Mouse (Mus musculus): ENCODE measurements around the gene Chst11. TPM values are rescaled to one million over a fixed set of nuclear protein-coding genes. Genes with fewer than 3 reads are reported as not detected.

Gene Chst11
- total and polyA plus RNA-seq, 3 experiments: 3.1 to 10.6 TPM; not detected in 1

- Histone ChIP-seq H3K9ac (ENCODE audit: control insufficient read depth, low read depth, low read length, poor library complexity, severe bottlenecking) (no peak overlapping the region), H3K4me1 (ENCODE audit: control insufficient read depth in 1 of 2, insufficient read depth in 2 of 2, low read length in 2 of 2) (peaks cover 12 to 14% of the 10 kb centered on the region in 2 experiments), H3K27ac (ENCODE audit: control insufficient read depth, low read depth, low read length) (no peak overlapping the region), H3K9me3 (replicated peaks; ENCODE audit: insufficient read depth, low read length) (no peaks in the 10 kb centered on the region), H3K27me3 (ENCODE audit: control insufficient read depth in 1 of 2, insufficient read depth in 2 of 2, low read length in 2 of 2) (no peaks in the 10 kb centered on the region), H3K79me2 (ENCODE audit: control insufficient read depth, insufficient read depth, low read length, poor library complexity) (no peaks in the 10 kb centered on the region), H3K36me3 (ENCODE audit: control insufficient read depth in 1 of 2, insufficient read depth in 2 of 2, low read length in 2 of 2) (peaks cover 0 to 12% of the 10 kb centered on the region in 2 experiments; a peak in 2 of 4 replicates), H3K4me3 (ENCODE audit: control insufficient read depth in 1 of 2, insufficient read depth in 1 of 2, low read depth in 2 of 2, low read length in 2 of 2) (no peak overlapping the region)
- TF ChIP-seq GABPA (IDR thresholded peaks at IDR 0.05; ENCODE audit: low read depth, low read length) (no peak), NELFE (IDR thresholded peaks at IDR 0.05; ENCODE audit: low read depth, low read length) (no peak), CTCF (IDR thresholded peaks at IDR 0.05 in 2 of 3, conservative IDR thresholded peaks at IDR 0.05 in 1 of 3; ENCODE audit: control insufficient read depth in 1 of 3, insufficient read depth in 1 of 3, low read depth in 2 of 3, low read length in 3 of 3, poor library complexity in 1 of 3, severe bottlenecking in 1 of 3) (no peak), EP300 (IDR thresholded peaks at IDR 0.05; ENCODE audit: low read depth in 1 of 2, low read length in 2 of 2) (0 out of 4 replicates have a peak, but pooled peaks of 1 of the 2 experiments have one; percentile 8), ETS1 (IDR thresholded peaks at IDR 0.05; ENCODE audit: low read depth, low read length) (peak; percentile 58; the same call in 1 of the 2 replicates)
- no peak for DNase-seq (ENCODE audit: low read depth, low spot score)
Observed at GRCm38 (mm10) chr10:83217256-83217655, 232.0 kb downstream of the Chst11 start.

- TF ChIP-seq BHLHE40 (IDR thresholded peaks at IDR 0.05; ENCODE audit: borderline replicate concordance, low read depth, low read length) (no peak), GATA1 (IDR thresholded peaks at IDR 0.05; ENCODE audit: low read depth, low read length) (no peak), USF2 (IDR thresholded peaks at IDR 0.05; ENCODE audit: borderline replicate concordance in 1 of 2, insufficient read depth in 1 of 2, low read depth in 1 of 2, low read length in 2 of 2) (no peak), ZKSCAN1 (IDR thresholded peaks at IDR 0.05; ENCODE audit: low read depth, low read length) (no peak), POLR2AphosphoS2 (IDR thresholded peaks at IDR 0.05; ENCODE audit: low read length) (no peak), E2F4 (IDR thresholded peaks at IDR 0.05; ENCODE audit: borderline replicate concordance, low read depth, low read length) (no peak), ELF1 (IDR thresholded peaks at IDR 0.05; ENCODE audit: low read depth, low read length) (no peak), USF1 (IDR thresholded peaks at IDR 0.05; ENCODE audit: low read depth, low read length) (no peak), MXI1 (IDR thresholded peaks at IDR 0.05; ENCODE audit: low read depth, low read length) (no peak), POLR2A (IDR thresholded peaks at IDR 0.05; ENCODE audit: control insufficient read depth in 1 of 2, insufficient read depth in 1 of 2, low read depth in 1 of 2, low read length in 2 of 2, poor library complexity in 1 of 2) (no peak), SIN3A (IDR thresholded peaks at IDR 0.05; ENCODE audit: low read length) (no peak), NELFE (IDR thresholded peaks at IDR 0.05; ENCODE audit: low read depth, low read length) (no peak), KAT2A (conservative IDR thresholded peaks at IDR 0.05; ENCODE audit: low read depth, low read length) (no peak), UBTF (IDR thresholded peaks at IDR 0.05; ENCODE audit: borderline replicate concordance, insufficient read depth, low read depth, low read length) (no peak), JUND (IDR thresholded peaks at IDR 0.05; ENCODE audit: low read depth, low read length) (no peak), HCFC1 (IDR thresholded peaks at IDR 0.05; ENCODE audit: low read depth, low read length) (no peak), TBP (IDR thresholded peaks at IDR 0.05; ENCODE audit: low read depth, low read length) (no peak), MAZ (IDR thresholded peaks at IDR 0.05; ENCODE audit: low read depth, low read length) (no peak), RAD21 (IDR thresholded peaks at IDR 0.05; ENCODE audit: low read depth, low read length) (no peak)
- no peaks in the 10 kb centered on the region for H3K9me3 ChIP-seq (replicated peaks; ENCODE audit: insufficient read depth, low read length)
- H3K27ac ChIP-seq (ENCODE audit: control insufficient read depth, low read depth, low read length): no peak overlapping the region
- H3K9ac ChIP-seq (ENCODE audit: control insufficient read depth, low read depth, low read length, poor library complexity, severe bottlenecking): no peak overlapping the region
- no peak overlapping the region for H3K4me3 ChIP-seq (ENCODE audit: control insufficient read depth in 1 of 2, insufficient read depth in 1 of 2, low read depth in 2 of 2, low read length in 2 of 2)
- no peak for DNase-seq (ENCODE audit: low read depth, low spot score)
- H3K4me1 ChIP-seq (ENCODE audit: control insufficient read depth in 1 of 2, insufficient read depth in 2 of 2, low read length in 2 of 2): peaks cover 12 to 14% of the 10 kb centered on the region in 2 experiments
- H3K36me3 ChIP-seq (ENCODE audit: control insufficient read depth in 1 of 2, insufficient read depth in 2 of 2, low read length in 2 of 2): peaks cover 0 to 12% of the 10 kb centered on the region in 2 experiments; a peak in 2 of 4 replicates
- no peaks in the 10 kb centered on the region for H3K79me2 ChIP-seq (ENCODE audit: control insufficient read depth, insufficient read depth, low read length, poor library complexity)
- H3K27me3 ChIP-seq (ENCODE audit: control insufficient read depth in 1 of 2, insufficient read depth in 2 of 2, low read length in 2 of 2): no peaks in the 10 kb centered on the region
Observed at GRCm38 (mm10) chr10:83218778-83219177, 233.5 kb downstream of the Chst11 start.
